Mouse (Mus musculus) cerebellum, postnatal 25 days (tissue): ENCODE measurements around the gene Rbp7.
A peak's percentile ranks its signal among the peaks of the same experiment; 100 is the strongest.
"Not testable (repeated sequence)": the region's sequence is repeated elsewhere in the genome, so short reads cannot be mapped to it uniquely, and the experiment has no call there.

ENCODE experiments used
- DNase-seq, 2 experiments: peaks; one replicate each; pipeline ENCODE4 v3.0.0; 2021; ENCODE audit warnings: mixed read lengths in 2 of 2

Gene Rbp7

GRCm38 (mm10) chr4:149454263-149454662, 515 bp downstream of the Rbp7 start:
- peak; percentile 37 to 57 for DNase-seq

GRCm38 (mm10) chr4:149453656-149454055, 1.1 kb downstream of the Rbp7 start:
- peak; percentile 59 to 75 for DNase-seq

GRCm38 (mm10) chr4:149450636-149451035, 4.1 kb downstream of the Rbp7 start:
- no peak for DNase-seq

GRCm38 (mm10) chr4:149446309-149446708, 8.5 kb downstream of the Rbp7 start:
- DNase-seq, result no peak

GRCm38 (mm10) chr4:149445868-149446267, 8.9 kb downstream of the Rbp7 start:
- peak; percentile 47 to 66 for DNase-seq

GRCm38 (mm10) chr4:149444964-149445701, 9.6 kb downstream of the Rbp7 start:
- DNase-seq, result peak; percentile 92 to 93

- DNase-seq, result no peak
Observed at GRCm38 (mm10) chr4:149444465-149444864, 10.3 kb downstream of the Rbp7 start.

- no peak for DNase-seq
Observed at GRCm38 (mm10) chr4:149442436-149442835, 12.3 kb downstream of the Rbp7 start.

- no peak for DNase-seq
Observed at GRCm38 (mm10) chr4:149440576-149440975, 14.2 kb downstream of the Rbp7 start.

GRCm38 (mm10) chr4:149431887-149432286, 22.9 kb downstream of the Rbp7 start:
- not testable (repeated sequence) for DNase-seq

- DNase-seq, result peak; percentile 89
Observed at GRCm38 (mm10) chr4:149429592-149429991, 25.2 kb downstream of the Rbp7 start.

GRCm38 (mm10) chr4:149426325-149427199, 28.2 kb downstream of the Rbp7 start, which contains the start of gene Ube4b:
TSS of gene Ube4b (minus strand) at chr4:149426749.
- DNase-seq, result peak; percentile 99 to 100

GRCm38 (mm10) chr4:149425801-149426292, 28.9 kb downstream of the Rbp7 start:
- peak; percentile 67 to 77 for DNase-seq

- peak in 1 of 2 experiments; percentile 50 for DNase-seq
Observed at GRCm38 (mm10) chr4:149424755-149425154, 30.0 kb downstream of the Rbp7 start.

GRCm38 (mm10) chr4:149417854-149418365, 36.9 kb downstream of the Rbp7 start:
- DNase-seq, result no peak

- DNase-seq, result no peak
Observed at GRCm38 (mm10) chr4:149416986-149417385, 37.8 kb downstream of the Rbp7 start.

GRCm38 (mm10) chr4:149416417-149416816, 38.4 kb downstream of the Rbp7 start:
- DNase-seq, result no peak

GRCm38 (mm10) chr4:149415651-149416169, 39.1 kb downstream of the Rbp7 start:
- no peak for DNase-seq

GRCm38 (mm10) chr4:149414259-149414658, 40.5 kb downstream of the Rbp7 start:
- no peak for DNase-seq

GRCm38 (mm10) chr4:149409759-149410158, 45.0 kb downstream of the Rbp7 start:
- DNase-seq, result no peak

GRCm38 (mm10) chr4:149408331-149408730, 46.4 kb downstream of the Rbp7 start:
- DNase-seq, result no peak

- no peak for DNase-seq
Observed at GRCm38 (mm10) chr4:149407461-149407860, 47.3 kb downstream of the Rbp7 start.
